Mouse (Mus musculus) c-Kit-positive CD71-positive TER-119-negative erythroid progenitor cells, embryonic 14.5 days (primary cell): Measurements from ENCODE around the gene Setd7.

ENCODE experiments used
- DNase-seq: peaks from one replicate; pipeline ENCODE4 v3.0.0-alpha.2; 2013; ENCODE audit warnings: low read depth

The Setd7 gene

DNA sequence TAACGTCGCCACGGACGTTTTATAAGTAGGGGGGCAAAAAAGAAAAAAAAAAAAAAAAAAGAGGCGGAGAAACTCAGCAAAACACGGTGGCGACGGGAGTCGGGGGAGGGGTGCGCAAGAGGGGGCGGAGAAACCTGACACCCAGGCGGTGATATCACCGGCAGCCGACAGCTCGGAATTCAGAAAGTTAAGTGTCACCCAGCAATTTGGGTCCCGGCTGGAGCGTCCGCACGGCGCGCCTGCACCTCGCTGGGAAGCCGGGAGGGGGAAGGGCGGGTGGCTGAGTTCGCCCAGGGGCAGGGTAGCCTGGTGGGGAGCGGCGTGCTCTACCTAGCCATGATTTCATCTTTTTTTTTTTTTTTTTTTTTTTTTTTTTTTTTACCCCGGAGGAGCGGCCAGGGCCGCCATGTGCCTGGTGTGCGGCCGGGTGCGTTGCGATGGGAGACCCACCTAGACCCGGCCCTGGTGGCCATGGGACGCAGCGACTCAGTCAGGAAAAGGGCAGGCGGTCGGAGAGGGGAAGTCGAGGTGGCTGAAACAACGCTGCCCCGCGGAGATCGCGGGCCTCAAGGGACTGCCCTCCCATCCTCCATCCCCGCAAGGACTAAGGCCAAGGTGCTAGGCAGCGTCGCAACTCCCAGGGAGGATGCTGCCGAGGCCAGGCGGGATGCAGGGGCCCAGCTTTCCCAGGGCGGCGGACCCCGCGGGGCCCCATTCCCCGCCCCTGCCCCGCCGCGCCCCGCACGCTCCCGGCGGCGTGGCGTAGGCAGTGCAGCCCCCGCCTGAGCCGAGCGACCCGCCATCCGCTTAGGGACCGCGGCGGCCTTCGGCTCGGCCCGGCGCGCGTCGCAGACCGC lies 857 bp downstream of the Setd7 start:
- peak; percentile 73 for DNase-seq

DNA sequence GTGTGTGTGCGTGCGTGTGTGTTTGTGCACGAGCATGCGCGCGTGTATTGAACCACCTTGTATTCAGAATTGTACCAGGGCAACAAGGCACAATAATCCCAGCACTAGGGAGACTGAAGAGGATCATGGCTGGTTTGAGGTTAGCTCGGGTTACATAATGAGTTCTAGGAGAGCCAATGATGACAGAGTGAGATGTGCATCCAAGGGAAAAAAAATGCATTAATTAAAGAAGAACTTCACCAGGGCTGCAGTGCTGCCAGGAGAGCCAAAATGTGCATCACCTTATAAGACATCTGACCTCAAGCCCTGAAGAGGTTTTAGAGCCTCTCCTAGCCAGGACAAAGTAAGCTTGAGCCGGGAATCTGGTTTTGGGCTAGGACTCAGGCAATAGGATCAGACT lies 5.1 kb downstream of the Setd7 start:
- no peak for DNase-seq

DNA sequence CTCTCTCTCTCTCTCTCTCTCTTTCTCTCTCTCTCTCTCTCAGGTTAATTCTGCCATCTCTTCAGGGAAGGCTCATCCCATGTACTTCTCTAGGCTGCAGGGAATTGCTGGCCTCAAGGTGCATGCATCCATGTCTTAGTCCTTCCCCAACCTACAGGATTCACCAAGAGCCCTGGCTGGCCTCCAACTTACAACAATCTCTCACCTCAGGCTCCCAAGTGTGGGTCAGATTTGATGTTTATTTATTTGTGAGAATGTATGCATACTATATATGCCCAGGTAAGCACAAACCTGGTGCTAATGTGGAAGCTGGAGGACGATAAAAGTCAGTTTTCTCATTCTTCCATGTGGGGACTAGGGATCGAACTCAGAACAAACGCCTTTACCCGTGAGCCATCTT lies 5.8 kb downstream of the Setd7 start:
- no peak for DNase-seq

DNA sequence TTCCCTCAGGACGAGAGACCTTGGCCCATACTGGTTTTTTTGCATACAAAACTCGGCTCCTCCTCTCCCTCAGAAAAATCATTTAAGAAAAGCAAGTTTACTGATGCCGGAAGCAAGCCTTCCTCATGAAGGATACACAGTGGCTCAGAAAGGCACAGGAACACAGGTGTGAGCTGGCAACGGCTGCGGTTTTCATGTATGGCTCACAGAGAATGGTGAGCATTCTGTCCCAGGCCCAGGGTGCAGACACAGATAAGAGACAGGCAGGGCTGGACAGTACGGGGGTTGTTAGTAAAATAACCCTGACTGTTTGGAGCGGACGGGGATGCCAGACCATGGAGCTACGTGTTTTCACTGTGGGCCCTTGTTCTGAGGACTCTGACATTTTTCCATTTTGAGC lies 6.6 kb downstream of the Setd7 start:
- no peak for DNase-seq

DNA sequence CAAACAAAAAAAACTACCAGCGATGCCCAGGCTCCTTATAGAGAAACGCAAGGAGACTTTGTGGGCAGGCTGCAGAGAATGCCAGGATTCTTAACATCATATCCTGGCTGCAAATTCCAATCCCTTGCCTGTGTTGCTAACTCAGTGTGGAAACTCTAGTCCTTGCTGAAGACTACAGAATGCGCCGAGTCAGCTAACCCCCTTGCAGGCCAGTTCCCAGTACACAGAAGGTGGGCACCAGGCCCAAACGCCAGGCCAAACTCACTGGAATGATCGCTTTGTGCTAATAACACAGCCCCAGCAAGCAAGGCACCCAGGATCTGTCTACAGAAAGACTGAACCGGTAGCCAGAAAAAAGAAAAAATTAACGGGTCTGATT lies 7.2 kb downstream of the Setd7 start:
- DNase-seq = no peak

DNA sequence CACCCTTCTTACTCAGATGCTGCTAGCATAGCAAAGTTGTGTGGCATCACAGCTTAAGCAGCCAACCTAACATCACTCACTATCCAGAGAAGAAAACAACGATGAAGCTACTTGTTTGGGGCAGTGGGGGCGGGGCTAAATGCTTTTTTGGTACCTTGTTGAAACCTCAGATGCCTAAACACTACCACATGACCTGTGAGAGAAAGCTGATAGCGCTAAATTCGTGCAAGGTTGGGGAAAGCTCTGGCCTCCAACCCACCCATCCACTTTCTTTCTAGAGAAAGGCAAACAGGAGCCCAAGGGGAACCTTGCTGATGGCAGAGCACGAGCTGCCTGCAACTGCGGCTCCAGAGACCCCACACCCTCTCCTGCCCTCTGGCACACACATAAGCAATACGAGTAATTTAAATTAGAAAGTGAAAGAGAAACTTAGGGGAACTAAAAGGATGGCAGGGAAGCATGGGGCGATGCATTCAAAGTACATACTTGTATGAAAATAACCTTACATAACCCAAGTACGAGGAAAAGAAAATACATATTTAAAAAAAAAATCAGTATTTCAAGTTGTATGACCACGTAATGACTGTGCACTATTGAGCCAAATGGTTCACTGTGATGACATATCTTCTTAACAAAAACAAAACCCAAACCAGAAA lies 7.7 kb downstream of the Setd7 start:
- no peak for DNase-seq

DNA sequence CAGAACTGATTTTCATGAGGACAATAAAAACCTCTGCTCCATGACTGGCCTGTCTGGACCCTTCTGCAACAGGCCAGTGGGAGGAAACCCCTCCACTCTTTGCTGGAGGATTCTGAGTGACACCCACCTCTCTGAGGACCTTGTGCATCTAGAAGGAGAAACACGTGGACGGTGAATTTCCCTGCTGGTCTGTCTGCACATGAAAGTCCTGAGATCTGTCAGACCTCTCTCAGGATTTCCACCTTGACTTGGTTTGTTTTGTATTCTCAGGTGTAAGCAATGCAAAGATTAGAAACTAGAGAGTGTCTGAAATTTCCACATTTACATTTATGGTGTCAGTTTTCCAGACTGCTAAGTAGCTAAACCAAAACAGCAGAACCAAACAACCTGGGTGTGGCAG lies 8.5 kb downstream of the Setd7 start:
- DNase-seq = no peak

DNA sequence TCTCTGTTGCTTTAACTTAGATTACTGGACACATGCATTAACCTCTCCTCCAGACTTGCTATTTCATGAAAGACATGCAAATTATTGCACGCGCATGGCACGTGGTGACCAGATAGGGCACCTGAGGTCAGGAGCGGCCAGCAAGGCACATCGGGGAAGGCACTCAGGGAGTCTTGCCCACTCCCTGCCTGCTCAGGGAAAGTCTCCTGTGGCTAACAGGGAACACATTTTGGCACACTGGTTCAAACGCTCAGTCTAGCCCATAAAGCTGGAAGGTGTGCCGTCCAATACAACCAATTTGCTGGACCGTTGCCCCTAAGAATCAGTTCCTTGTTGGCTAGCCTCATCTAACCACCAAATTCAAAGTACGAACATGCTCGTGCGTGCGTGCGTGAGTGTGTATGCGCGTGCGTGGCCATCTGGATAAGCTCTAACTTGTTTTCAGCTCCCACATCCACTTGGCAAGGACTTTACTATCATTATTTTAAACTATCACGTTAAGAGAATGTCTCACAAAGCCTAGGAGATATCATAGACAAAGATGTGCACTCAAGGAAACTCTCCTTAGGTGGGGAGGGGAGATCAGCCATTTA lies 11.6 kb downstream of the Setd7 start:
- DNase-seq = no peak

DNA sequence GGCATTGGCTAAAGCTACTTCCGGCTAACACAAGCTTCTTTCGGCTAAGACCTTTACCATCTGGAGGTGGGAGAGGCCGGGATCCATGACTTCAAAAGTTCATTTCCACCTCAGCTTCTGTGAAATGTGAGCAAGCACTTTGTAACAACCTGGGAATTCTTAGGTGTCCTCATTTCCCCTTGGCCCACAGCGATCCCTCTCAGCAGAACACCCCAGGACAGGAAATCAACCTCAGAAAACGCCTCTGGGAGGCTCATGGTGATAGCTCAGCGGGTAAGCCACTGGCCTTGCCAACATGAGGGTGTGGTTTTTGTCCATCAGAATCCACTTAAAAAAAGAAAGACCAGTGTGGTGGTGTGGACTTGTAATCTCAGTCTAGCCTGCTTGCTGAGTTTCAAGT lies 13.1 kb downstream of the Setd7 start:
- no peak for DNase-seq

DNA sequence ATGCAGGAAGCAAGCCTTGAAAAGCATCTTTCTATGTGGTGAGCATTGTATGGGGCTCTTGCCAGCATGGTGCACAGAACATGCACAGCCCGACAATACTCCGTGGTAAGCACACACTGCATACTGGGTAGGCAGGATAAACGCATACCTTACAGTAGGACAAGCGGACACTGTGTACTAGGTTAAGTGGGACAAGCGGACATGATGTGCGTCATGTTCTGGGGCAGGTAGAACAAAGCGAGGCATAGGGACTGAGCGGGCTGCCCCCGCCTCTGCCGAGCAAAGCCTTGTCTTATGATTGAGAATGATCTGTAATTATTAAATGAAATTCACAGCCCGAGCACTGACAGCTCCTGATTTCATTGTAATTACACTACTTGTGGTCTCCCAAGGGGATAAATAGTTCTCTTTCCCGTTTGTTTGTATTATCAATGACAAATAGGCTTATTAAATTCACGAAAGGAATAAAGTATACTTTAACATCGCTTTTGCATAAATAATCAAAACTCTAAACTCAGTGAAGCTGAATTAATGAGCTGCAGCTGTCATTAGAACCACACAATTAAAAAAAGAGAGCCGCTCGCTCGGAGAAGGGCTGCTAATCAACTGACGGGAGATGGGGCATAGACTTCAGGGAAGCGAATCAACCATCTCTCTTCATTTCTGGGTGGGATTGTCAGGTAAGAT lies 16.1 kb downstream of the Setd7 start:
- no peak for DNase-seq

DNA sequence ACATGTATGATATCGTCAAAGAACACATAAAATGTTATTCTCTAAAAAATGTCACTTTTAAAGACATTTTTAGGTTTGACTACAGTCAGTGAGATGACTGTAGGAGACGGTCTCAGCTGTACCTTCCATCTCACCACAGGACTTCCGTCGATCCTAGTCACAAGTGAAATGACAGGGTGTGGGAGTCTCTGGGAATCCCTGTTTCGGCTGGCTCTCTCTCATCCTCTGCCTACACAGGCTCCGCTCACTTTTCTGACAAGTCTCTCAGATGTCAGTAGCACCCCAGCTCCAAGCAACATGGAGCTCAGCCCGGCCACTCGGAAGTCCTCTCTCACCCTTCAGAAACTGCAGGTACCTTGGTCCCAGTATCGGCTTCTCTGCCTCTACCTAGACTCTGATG lies 20.0 kb downstream of the Setd7 start:
- no peak for DNase-seq

DNA sequence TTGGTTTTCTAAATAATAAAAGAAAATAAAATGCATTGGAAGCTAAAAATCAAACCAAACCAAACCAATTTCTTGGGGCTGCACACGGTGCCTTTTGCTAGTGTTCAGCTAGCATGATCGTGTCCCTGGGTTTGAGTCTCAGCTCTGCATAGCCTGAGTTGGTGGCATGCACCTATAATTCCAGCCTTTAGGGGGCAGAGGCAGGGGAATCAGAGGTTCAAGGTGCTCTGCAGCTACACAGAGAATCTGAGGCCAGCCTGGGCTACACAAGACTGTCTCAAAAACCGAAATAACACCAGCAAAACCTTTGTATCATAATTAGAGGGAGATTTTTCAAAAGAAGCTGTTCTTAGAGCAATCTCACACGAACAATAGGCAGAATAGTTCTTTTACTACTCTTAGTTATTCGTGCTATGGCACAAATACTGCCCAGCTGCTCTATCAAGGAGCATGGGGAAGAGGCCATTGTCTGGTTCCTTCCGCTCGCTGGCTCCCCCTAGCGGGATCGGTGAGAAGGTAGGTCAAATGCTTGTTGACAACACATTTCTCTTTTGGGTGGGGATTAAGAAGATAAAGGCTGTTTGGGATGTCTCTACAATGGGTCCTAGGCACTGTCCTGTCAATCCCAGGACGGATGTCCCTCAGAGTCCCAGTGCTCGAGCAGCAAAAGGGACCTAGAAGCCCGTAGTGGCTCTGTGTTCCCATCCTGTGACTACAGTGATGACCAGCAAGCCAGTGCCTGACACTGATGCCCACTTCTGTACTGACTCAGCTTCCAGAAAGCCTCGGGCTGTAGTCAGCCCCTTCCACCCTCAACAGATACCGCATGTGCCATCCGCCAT lies 20.9 kb downstream of the Setd7 start:
- DNase-seq = peak; percentile 72

DNA sequence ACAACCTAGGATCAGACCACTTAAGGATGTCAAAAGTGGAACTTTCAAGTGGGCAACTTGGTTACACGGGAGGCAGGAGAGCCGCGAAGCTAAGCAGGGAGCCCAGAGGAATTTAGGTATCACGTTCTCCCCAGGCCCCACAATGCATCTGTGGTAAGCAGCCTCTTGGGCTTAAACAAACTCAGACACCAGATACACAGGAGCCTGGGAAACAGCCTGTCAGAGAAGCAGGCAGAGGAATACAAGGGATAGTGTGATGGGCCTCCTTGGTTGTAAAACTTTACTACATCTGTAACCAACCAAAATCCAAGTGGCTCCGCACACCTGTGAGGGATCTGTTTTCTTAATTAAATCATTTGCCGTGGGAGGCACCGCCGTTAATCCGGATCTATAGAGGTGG lies 26.7 kb downstream of the Setd7 start:
- DNase-seq = no peak

DNA sequence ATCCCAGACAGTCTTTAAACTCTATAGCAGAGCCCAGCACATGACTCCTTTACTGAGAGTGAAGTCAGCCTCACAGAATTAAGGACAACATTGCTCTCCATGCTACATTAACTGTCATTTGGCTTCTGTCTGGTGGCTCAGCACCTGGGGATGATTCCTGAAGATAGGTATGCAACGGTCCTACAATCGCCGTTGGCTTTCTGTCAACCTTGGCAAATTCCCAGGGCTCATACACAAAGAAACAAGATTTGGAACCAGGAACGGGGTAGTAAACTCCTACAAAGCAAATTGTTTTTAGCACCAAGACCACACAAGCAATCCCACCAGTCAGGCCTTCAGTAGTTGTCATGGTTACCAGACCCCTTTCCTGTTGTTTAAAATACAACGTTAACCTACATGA lies 27.1 kb downstream of the Setd7 start:
- DNase-seq = no peak

DNA sequence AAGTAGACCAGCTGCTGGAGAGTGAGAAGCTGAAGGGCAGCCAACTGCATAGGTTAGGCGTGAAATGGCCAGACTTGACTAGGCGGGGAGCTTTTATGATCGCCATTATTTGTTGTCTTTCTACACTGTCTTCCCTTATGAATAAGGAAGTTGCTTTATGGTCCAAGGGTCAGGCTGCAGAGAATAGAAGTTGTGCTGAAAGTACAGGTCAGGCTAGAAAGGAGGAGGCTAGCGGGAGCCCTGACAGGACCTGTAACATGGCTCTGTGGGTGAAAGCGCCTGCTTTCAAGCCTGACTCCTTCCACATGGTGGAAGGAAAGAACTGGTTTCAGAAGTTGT lies 28.4 kb downstream of the Setd7 start:
- no peak for DNase-seq

DNA sequence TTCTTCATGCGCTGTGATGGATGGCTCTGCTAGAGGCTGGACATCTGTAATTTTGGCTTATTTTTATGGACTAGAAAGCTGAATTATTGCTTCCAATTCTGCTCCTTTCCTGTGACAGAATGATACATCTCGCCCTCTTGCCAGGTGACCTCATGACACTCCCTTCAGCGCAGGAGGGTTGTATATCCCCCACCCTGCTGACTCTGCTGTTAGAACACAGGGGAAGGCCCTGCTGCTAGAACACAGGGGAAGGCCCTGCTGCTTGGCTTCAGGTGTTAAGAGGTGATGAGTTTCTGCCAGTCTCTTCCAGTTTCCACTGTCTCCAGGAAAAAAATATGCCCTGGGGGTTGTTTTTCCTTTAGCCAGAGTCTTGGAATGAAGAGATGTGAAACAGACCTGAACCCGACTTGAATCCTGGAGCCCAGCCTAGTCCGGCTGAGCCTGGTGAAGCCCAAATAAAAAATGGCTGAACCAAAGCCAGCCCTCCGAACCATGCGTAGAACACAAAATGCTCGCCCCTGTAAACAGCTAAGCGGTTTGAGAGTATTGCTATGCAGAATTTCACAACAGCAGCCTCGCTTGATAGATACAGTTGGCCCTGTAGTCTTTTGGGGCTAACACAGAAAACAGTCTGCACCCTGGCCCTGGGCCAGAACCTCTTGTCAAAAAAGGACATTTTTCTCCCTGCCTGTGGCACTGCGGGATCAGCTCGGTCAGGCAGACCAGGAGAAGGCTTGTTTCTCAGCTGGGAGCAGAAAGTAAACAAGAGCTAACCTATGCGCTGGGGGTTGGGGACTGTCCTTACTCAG lies 29.0 kb downstream of the Setd7 start:
- DNase-seq = no peak

DNA sequence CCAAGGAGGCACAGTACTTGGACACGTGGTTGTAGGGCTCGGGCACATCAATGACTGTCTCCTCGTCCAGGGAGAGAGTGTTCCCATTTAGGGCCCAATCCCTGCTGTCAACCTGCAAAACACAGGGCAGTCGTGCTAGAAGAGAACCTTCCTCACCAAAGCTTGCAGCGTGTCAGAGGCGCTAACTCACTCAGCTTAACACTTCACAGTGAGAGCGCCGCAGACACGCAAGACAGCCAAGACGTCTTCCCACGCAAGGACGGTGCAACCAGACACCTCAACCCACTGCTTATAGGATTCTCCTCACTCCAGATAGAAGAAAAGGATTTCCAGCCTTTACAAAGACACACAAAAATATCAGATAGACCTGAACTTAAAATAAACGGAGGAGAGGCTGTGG lies 33.8 kb downstream of the Setd7 start:
- DNase-seq = no peak

DNA sequence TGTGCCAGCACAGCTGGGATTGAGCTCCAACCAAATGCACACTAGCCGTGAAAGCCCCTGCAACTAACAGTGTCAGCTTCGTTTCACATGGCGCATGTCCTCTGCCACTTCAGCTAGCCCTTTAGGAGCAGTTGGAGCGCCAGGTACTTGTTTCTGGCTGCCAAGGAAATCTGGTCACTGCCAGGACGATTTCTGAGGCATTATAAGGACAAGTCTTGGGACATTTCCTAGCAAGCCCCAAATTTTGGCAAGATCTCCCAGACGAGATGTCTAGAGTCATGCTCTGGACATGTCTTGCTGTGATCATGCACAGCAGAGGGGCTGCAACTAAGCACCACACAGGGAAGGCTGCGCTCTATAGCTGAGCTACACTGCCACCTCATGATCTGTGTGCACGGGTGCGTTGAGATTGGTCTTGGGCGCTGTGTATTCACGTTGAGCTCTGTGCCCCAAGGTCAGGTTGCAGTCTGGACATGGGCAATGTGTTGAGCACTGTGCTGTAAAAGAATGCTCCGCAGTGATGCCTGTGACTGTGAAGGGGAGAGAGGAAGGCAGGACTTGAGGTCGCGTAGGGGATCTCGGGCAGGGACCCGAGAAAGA lies 35.4 kb downstream of the Setd7 start:
- DNase-seq = no peak

DNA sequence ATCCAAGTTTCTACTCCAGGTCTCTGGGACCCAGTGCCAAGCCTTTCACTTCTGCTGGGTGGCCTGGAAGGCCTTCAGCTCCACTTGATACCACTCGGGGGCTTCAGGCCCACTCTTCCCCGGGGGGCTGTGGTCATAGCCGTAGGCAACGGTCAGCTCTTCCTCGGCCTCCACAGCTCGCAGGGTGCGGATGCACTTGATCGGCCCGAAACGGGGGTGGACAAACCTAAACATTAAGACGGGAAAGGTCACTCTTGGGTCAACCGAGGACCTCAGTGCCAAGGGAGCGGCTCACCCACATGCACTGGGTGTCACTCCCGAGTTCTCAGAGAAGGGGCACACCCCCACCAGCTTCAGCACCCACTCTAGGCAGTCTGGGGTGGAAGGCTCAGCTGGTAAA lies 39.4 kb downstream of the Setd7 start:
- no peak for DNase-seq

DNA sequence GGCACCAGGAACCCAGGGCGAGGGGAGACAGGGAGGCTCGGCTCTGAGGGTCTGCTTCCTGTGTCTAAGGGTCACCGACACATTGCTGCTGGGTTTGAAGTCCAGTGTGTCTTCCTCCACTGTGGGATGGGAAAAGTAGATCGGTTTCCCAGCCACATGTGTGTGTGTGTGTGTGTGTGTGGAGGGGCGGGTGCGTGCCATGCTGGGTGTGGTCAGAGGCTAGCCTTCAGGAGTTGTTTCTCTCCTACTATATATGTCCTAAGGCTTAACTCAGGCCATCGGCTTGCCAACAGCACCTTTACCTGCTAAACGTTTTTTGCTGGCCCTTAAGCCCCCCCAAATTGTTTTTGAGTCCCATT lies 41.9 kb downstream of the Setd7 start:
- peak; percentile 17 for DNase-seq
